Mouse (Mus musculus): ENCODE measurements around the gene Fam3b. TPM values are rescaled to one million over a fixed set of nuclear protein-coding genes. Genes with fewer than 3 reads are reported as not detected.

Gene Fam3b
- polyA plus RNA-seq, 1 experiment: 0.17 TPM

DNA sequence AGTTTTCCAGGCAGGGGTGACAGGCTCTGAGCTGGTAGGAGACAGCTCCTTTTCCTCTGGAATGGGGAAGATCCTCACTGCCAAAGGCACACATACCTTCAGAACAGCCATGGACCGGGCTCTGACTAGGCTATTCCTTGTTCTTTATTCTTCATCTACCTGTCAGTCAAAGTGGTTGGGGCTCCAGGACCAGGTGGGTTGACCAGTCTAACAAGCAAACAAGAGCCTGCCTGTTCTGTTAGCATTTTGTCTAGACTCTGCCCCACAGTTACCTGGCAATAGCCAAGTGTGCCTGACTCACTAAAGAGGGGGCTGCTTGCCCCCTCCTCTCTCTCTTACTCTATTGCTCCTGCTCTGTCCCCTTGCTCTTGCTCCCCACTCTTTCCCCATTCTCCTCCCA is 22.2 kb downstream of the Fam3b start:
- no peak for DNase-seq (ENCODE audit: low spot score)

DNA sequence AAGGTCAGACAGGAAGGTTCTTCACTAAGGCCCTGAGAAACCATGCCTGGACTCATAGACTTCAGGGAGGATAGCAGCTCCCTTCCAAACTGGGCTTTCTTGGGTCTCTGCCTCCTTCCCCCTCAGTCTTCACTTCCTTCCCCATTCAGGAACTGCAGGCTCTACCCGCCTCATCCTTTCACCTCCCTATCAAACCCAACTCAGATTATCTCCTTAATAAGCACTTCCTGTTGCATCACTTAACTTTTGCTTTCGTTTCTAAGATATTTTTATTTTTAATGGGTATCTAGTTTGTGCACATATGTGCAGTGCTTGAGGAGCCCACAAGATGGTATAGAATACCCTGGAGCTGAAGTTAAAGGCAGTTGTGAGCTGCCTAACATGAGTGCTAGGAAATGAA is 36.0 kb downstream of the Fam3b start:
- no peak for DNase-seq (ENCODE audit: low spot score)

DNA sequence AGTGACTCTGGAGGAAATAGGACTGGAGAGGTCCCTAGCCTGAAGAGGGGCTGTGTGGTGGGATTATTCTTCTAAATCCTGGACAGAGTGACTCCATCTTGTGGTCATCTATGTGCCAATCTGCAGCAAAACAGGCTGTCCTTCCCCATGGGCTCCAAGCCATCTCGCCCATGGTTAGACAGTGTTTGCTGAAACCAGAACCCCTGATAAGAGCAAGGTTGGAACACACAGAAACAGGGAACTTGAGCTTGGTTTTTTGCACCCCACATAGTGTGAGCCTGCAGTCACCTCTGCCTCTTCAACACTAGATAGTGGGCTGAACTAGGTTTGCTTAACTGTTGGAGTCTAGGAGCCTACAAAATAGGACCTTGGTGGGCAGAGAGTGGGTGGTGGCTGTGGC is 38.1 kb downstream of the Fam3b start:
- DNase-seq (ENCODE audit: low spot score): no peak

DNA sequence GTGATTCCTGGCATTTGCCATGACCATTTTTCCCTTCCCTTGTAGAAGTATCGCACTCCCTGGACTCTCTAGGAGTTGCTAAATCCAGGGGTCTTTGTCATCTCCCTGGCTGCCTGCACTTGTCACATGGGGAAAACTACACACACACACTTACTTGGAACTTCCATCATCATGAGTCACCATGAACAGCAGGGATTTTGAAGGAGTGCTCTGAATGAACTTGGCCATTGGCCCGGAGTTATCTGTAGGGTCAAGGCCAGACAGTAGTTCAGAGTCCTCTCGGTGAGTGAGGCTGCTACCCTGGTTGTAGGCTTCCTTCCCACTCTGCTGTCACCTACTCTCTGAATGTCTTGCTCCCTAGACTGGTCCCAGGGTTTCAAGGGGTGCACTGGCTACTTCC is 39.0 kb downstream of the Fam3b start:
- no peak for DNase-seq (ENCODE audit: low spot score)

DNA sequence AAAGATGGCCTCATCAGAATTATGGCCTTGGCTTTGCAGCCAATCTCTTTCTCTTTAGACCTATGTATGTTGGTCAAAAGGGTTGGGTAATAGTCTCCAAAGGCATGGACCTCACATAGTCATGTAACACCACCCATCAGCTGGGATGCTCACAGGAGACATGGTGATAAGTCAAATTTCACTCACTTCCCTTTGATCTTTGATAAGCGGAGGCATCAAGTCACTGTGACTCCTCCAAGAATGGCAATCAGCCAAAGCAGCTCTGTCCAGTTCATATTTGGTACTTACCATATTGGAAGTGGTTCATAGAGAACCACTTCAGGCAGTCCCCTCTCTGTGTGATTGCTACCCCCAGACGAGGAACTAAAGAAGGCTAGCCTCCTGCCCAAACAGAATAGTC is 39.9 kb downstream of the Fam3b start:
- no peak for DNase-seq (ENCODE audit: low spot score)

DNA sequence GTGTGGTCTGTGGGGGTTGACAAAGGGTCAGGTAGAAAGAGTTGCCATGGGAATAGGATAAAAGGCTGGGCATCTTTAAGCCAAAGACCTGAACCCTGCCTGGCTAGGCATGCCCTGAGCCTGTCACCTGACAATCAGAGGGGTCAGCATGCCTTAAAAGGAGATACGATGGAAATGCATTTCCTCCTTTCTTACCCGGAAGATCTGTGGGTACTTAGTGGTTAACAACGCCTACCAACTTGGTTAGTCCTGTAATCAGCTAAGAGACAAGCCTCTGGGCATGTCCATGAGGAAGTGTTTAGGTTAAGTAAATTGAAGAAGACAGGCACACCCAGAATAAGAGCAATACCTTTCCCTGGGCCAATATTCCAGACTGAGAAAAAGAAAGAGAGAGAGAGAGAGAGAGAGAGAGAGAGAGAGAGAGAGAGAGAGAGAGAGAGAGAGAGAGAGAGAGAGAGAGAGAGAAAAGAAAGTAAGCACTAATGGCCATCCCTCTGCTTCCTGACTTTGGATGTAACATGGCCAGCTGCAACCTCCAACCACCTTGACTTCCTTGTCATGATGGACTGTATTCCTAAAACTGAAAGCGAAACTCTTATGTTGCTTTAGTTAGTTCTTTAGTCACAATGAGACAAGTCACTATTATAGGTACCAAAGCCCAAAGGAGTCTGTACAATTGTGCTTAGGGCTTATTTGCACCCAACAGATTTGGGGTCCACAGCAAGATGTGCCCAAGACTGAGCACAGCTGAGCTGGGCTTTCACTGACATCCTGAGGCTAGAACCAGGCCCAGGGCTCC is 46.4 kb downstream of the Fam3b start:
- DNase-seq (ENCODE audit: low spot score): no peak

DNA sequence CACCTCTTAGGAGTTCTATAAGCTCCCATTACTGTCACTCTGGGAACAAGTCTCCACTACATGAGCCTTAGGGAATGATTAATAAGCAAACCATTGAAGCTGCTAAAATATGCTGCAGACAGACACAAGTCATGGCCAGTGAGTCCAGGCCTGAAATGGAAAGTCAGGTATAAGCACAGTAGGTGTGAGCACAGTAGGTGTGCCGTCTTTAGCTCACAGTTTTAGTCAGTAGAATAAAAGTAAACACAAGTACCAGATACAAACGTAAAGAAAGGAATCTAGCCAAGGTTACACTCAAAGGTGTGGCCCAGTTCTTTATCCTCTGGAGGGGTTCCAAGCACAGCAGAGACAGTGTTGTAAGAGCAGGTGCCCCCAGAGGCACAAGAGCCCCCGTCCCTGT is 47.1 kb downstream of the Fam3b start:
- no peak for DNase-seq (ENCODE audit: low spot score)

DNA sequence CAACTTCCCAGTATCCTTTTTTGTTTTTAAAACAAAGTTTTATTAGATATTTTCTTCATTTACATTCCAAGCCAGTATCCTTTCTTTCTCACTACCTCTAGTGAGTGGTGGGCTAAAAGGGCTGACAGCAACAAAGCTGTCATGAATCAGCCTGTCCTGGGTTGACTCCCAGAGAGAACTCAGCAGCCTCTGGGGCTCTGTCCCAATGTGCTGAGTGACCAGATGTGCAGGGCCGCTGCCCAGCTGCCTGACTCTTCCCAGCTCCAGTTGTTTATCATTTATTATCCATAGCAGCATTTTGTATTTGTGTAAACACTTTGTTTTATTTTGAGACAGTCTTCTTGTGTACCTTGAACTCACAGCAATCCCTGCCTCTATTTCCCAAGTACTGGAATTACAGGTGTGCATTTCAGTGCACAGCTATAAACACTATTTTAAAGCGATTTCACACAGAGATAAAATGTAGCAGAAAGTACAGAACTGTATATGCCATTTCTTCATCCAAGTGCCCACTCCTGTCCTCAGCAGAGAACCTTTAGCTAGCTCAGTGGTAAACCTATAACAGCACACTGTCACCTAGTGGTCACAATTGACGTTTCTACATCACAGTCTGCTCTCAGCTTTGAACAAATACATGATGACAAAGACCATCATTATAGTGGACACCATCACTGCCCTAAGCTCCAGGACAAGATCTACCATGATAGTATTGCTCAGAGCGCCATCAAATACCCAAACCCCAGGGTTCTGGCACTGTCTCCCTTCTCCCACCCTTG is 48.2 kb downstream of the Fam3b start:
- DNase-seq (ENCODE audit: low spot score): no peak

DNA sequence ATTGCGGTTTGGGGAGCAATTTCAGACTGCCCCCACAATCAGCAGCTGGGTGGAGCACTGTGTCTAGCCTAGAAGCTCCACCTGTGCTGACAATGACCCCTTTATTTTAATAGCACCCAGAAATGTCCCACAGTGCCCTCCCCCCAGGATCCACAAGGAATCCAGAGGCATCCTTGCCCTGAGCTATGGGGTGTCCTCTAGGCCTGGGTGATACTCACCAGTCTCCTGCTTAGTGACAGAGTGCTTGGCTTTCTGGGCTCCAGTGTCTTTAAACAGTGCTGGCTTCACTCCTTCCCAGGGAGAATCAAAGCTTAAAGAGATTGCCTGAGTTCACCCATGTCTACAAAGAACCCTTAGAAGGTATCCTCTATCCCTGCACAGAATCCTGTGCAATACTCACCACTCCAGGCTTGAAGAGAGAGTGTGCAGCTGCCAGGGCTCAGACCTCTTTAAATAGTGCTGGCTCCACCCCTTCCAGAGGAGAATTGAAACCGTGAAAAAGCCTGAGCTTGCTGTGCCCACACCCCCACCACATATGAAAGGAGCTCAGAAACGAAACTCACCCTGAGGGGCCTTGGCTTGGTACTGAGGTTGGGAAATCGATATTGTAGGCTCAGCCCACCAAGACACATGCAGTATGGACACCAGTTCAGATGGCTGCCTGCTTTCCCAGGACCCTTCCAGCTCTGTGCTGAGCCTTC is 52.0 kb downstream of the Fam3b start, which contains the start of gene Mx1:
Mx1 (minus strand) TSS at position 427 of the 701 bp plus-strand sequence.
- no peak for DNase-seq (ENCODE audit: low spot score)

DNA sequence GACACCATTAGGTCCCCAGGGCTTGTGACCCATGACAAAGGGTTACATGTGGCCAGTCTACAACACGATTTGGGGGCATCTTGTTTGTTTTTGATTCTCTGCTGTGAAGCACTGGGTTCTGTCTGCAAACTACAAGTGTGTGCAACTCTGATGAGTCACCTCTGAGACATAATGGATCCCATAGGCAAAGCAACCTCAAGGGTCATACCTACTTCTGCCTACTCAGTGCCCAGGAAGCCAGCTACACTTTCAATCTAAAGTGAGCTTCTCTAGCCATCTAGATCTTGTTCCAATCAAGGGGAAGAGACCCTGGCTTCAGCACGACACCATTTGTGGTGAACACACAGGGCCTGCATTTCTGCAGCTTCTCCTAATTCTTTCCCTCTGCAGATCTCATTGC is 53.3 kb downstream of the Fam3b start:
- DNase-seq (ENCODE audit: low spot score): no peak

DNA sequence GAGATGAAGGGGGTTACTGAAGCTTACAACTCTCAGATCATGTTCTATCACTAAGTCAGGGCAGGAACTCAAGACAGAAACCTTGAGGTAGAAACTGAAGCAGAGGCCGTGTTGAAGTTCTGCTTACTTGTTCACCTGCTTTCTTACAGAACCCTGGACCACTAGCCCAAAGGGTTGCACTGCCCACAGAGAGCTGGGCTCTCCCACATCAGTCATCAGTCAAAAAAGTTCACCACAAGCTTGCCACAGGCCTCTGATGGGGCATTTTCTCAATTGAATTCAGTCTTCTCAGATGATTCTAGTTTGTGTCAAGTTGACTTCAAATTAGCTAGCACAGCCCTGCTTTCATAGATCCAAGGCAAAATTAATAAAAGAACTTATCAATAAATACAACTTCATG is 54.8 kb downstream of the Fam3b start:
- no peak for DNase-seq (ENCODE audit: low spot score)

DNA sequence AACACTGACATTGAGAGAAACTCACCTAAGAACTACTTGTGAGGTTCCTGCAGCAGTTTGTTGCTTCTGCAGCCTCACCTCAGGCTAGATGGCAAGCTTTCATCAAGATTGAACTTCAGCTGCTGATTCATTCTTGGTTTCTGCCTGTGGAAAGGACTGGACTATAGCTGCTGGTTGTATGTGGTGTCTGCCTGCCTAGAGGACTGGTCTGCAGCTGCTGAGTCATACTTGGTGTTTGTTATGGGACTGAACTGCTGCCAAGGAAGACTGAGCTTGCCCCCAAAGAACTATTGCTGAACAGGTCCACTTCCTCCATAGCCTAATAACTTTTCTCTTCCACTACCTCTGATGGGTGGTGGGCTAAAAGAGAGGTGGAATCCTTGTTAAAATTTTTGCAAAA is 67.2 kb downstream of the Fam3b start:
- no peak for DNase-seq (ENCODE audit: low spot score)

DNA sequence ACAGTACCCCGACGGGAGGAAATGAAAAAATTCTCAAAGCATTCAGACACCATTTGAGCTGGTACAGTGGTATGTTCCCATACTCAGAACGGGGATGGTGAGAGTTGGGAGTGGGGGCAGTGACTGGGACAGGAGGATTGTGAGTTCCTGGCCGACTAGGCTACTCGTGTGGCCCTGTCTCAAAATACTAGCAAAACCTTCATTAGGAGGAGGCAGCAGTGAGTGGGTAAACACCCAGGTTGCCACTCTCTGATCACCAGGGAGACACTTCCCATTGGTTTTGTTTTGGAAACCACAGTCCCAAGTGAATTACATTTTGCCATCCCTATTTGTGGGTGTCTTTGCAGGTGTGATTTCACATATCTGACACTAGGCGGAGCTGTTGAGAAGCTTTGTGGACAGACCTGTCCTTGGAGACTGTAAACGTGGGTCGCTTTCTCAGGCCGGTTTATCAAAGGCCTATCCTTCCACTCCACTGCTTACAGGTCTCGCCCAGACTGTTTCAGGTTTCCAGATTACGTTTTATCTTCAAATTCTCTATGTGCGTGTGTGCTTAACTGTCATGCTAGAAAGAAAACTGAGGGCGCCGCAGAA is 70.8 kb downstream of the Fam3b start:
- no peak for DNase-seq (ENCODE audit: low spot score)

DNA sequence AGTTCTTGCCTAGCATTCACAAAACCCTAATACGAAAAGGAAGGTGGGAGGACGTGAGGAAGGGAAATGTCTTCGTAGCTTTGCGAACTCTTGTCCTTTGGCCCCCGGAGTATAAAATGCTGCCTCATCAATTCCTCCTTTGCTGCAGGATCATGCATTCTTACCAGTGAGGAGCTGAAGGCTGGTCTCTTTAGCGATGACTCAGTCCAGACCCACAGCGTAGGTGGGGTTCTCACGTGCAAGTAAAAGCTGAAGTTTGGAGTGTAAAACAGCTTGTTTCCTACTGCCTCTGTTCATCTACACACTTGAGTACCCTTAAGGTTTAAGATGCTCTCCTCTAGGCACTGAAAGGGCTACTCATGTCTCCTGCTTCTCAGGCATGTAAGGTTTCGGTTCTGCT is 72.6 kb downstream of the Fam3b start:
- no peak for DNase-seq (ENCODE audit: low spot score)

DNA sequence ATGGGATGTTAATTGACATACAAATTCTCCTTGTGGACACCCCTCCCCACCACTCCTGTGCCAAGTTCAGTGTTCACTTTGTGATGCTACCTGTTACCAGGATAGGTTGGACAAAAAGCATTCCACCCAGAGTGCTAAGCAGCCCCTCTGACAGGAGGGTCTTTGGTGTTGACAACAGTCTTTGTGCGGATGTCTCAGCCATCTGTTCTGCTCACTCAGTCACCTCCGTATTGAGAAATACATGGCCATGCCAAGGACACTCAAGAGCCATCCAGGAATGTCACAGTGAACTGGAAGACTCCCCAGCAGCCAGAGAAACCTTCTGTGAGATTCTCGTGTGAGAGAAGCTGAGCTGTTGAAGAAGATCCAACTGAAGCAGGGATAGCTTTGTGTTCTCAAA is 76.4 kb downstream of the Fam3b start:
- no peak for DNase-seq (ENCODE audit: low spot score)

DNA sequence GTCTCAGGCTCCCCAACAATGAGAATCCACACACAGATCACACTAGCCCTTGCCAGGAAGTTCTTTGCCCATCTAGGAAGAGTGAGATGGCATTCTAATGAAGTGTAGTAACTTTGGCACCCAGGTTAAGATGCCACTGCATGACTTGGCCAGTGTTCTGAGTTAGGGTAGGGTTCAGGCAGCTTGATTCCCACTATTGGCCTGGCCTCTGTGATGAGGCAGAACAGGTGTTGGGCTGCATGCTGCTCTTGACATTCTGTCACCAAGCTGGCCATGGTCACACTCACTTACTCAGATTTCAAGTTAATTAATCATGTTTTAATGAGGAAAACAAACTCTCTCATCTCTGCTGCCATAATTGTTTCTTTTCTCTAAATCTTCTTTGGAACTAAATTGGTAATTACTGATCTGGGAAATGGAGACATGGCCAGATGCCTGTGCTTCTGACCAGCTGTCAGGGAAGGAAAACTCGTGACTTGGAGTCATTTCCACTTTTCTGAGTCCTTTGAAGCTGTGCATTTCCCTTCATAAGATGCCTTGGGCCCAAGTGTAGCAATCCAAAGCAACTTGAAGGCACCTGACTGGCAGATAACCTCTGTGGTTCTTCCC is 77.1 kb downstream of the Fam3b start:
- DNase-seq (ENCODE audit: low spot score): no peak

DNA sequence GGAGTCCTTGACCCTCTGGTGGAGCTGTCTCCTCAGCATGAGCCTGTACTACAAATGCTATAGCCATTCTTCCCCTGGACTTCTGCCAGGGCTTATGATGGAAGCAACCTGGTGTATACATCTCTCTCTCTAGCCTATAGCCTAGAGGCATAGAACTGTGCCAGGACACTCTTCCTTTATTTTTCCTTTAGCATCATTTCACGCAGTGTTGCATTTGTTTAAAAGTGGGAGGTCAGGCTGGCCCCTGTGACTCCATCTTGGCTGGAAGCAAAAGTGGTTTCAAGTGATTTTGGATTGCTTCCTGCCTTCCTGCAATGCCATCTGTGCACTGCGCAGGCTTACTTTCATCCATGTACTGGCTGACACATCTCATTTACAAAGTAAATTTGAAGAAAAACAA is 80.4 kb downstream of the Fam3b start:
- DNase-seq (ENCODE audit: low spot score): no peak

DNA sequence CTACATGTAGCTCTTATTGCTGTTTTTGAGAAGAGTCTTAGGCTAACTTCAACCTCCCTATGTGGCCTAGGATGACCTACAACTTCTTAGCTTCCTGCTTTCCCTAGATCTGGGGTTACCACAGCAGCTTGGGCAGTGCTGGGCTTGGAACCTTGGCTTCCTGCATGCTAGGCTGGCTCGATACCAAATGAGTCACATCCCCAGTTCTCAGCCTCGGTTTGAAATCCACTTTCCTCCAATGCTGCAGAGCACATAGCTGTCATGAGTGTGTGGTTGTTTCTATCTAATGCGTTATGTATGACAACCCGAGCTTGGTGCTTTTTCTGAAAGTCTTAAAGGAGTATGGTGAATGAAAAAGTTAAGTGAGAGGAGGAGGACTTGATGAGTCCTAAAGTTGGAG is 83.3 kb downstream of the Fam3b start:
- DNase-seq (ENCODE audit: low spot score): no peak

DNA sequence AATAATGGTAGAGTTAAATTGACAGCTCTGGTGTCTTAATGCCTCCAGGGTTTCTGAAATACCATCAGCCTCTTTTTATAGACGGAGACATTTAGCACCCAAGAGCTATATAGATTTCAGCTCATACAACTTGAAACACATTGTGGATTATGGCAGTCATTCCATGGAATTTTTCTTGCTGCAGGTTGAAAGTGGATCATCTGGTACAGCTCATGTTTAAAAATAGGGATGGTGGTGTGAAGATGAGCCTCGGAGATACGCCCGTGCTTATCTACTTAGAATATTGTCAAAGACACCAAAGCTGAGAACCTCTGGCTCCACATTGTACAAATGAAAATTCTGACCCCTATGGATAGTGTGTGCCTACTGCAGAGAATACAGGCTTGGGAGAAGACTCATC is 84.5 kb downstream of the Fam3b start:
- no peak for DNase-seq (ENCODE audit: low spot score)

DNA sequence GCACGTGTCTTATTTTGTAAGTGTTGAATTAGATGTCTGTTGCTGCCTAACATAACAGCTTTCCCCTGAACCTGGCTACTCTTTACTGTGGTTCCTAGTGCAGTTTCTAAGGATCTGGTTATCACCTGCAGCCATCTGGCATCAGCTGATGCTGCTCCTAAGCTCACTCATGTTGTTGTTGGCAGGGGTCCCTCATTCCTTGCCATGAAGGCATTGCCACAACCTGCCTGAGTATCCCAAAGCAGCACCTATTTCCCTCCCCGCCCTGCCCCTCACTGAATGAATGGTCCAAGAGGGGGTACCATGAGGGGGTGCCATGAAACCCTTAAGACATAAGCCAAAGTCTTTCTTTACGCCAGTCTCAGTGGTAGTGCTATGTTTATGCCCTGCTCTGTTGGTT is 86.6 kb downstream of the Fam3b start:
- no peak for DNase-seq (ENCODE audit: low spot score)

DNA sequence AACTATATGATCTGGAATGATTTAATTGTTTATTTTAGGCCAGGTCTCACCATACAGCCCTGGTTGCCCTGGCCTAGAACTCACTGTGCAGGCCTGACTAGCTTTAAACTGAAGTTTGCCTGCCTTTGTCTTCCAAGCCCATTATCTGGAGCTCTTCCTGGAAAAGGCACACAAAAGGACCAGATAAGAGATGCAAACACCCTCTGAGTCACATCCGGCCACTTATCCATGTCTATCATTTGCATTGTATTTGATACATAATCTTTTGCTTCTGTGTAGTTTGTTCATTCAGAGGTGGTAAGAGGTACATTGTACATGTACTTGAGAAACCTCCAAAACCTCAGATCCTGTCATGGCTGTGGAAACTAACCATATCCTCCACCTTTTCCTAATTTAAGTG is 91.0 kb downstream of the Fam3b start:
- DNase-seq (ENCODE audit: low spot score): no peak

DNA sequence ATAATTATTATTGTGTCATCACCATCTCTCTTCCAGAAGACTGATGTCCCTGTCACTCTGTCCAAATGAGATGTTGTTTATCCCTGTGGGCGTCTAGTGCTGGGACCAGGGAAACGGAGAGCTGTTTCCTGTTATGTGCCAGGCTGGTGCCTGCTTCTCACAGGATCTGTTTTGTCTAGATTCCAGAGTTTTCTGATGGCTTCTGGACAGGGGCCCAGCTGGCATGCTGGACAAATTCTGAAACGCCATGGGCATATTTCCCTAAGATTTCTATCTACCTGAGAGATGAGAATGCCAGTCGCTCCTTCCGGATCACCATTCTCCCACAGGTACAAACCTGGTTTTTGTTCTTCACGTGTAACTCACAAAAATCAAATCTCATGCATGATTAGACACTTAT is 92.9 kb downstream of the Fam3b start:
- no peak for DNase-seq (ENCODE audit: low spot score)
